Mouse (Mus musculus): Measurements from ENCODE around the gene Hoxd11.

DNA sequence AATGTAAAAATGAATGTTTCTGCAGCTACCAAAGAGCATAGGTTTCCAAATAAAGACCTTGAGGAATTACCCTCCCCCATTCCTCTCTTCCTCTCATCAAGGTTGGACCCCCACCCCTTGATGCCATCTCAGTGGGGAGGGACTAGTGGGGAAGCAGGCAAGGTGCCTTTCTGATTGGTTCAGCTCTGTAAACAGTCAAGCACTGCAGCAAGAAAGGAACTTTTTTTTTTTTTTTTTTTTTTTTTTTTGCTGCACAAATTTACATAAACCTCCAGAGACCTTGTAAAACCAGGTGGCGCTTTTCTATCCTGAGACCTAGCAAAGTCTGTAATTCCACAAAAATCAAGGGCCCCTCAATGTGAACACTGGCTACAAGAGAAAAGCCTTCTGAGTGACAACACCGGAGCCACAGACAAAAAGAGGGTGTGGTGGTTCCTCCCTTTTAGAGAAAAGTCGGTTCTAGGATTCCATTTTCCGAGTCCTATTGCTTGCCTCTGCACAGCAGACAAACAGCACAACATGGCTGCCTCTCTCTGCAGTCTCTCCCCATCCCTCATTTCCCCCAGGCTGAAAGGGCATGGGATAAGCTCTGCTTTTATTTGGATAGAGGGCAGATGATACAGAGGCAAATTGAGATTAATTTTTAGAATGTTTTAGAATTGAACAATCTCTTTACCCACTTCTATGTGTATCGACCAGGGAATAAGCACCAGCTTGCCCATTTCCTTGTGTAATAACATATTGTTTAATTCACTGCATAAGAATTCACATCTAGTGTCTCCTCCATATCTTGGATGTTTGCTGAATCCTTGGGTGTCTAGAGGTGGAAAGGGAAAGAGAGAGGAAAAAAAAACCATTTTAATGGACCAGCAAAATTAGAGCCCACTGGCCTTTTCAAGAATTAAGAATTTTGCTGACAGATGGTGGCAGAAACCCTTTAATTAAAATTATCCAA, 30.4 kb downstream of the Hoxd11 start:
- no peak for TF ChIP-seq CTCF (IDR thresholded peaks at IDR 0.05)
- TF ChIP-seq EP300 (IDR thresholded peaks at IDR 0.05), result no peak
